Mouse (Mus musculus) adrenal gland, adult 2 months (tissue): ENCODE data around the gene Phf21a. TPM values are rescaled to one million over a fixed set of nuclear protein-coding genes. Genes with fewer than 3 reads are reported as not detected.
A peak's percentile ranks its signal among the peaks of the same experiment; 100 is the strongest.

Experiments used
- DNase-seq: peaks from one replicate; pipeline ENCODE4 v3.0.0; 2021
- polyA plus RNA-seq: library from polyadenylated mRNA; depleted of rRNA; stranded (reverse); fragments of >200 nt; gene quantifications from 2 replicates; pipeline ENCODE4 v1.2.3, GENCODE M21; 2012
- total RNA-seq, 2 experiments: library from RNA; stranded (reverse); gene quantifications; 2 replicates each; pipeline ENCODE4 v1.2.3; 2021

Gene Phf21a
- total and polyA plus RNA-seq, 3 experiments: 27.2 to 82.4 (median 66.5) TPM

- peak; percentile 69 for DNase-seq
Measured at GRCm38 (mm10) chr2:92296402-92296801, 203.5 kb downstream of the Phf21a start.

GRCm38 (mm10) chr2:92299896-92300295, 207.0 kb downstream of the Phf21a start:
- no peak for DNase-seq

DNA sequence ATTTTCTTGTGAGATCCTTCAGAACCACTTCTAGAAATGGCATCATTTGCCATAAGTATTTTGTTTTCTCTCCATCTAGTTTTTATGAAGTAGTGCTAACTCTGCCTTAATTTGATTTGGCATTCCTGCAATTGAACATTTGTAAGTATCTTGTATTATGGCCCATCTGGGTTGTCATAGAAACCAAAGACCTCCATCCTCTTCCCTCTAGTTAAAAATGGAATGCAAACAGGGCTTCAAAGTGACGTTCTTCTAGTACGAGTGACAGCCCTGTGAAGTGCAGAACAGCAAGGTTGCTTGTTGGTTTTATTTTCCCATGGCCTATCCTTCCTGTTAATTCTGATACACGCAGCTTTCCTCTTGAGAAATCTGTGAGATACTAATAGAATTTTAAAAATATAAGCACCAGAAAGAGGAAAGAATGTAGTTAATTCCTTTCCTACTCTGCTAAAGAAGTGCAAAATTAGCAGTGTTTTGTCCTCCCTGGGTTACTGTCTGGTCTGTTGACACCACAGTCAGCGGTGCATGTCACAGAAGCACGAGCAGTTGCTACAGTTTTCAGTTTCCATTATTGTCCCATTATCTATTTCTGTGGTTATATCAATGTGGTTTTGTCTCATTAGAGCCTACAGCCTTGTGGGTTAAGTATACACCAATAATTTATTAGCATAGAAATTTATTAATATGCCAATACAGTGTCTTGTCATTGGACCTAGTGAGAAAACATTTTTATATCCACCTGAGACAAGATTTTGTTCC, 209.1 kb downstream of the Phf21a start:
- DNase-seq: no peak

GRCm38 (mm10) chr2:92312542-92312941, 219.6 kb downstream of the Phf21a start:
- DNase-seq: no peak

GRCm38 (mm10) chr2:92314031-92314430, 221.1 kb downstream of the Phf21a start:
- DNase-seq: no peak

DNA sequence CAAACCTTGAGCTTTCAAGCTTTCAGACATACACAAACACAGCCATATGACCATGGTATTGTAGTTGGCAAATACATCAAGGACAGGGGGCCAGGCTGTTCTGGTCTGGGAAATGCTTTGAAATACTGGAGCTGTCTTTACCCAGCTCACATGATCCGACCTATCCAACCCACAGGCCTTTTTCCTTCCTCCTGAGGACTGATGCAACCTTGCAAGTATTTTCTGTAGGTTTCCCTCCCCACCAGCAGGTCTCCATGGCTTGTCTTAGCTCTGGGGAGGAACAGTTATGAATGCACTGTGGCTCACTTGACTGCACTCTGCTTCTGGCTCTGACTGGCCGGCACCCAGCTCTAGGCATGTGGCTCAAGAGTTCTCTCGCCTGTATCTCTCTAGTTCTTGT, 223.7 kb downstream of the Phf21a start:
- DNase-seq: peak; percentile 22

- DNase-seq: no peak
Measured at GRCm38 (mm10) chr2:92317228-92317627, 224.3 kb downstream of the Phf21a start.

DNA sequence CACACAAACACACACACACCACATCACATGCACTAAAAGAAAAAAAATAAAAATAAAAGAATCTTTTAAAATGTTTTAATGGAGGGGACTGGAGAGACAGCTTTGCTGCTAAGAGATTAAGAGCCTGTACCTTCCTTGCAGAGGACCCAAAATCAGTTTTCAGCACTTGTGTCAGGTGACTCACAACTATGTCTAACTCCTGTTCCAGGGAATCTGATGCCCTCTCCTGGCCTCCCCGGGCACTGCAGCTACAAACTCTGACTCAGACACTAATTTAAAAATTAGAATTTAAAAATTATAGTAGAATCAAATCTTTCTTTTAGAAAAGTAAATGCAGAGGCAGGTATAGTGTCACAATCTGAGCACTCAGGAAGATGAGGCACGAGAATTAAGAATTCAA, 229.8 kb downstream of the Phf21a start:
- peak; percentile 24 for DNase-seq

DNA sequence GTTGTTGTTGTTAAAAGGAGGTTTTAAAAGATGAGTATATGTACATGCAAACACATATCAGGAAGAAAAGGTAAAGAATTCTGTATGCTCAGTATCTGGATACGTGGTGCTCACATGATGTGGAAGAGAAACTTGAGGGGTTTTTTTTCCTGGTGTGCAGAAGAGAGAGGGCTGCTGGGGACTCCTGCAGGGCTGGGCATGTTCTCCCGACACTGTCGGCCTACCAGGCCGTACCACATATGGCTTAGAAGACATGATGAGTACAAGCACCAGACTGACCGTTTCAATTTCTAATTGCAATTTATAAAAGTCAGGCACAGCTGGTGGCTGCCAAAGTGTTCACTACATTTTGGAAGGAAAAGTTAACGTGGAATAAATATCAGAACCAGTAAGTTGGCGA, 232.8 kb downstream of the Phf21a start:
- DNase-seq: no peak

DNA sequence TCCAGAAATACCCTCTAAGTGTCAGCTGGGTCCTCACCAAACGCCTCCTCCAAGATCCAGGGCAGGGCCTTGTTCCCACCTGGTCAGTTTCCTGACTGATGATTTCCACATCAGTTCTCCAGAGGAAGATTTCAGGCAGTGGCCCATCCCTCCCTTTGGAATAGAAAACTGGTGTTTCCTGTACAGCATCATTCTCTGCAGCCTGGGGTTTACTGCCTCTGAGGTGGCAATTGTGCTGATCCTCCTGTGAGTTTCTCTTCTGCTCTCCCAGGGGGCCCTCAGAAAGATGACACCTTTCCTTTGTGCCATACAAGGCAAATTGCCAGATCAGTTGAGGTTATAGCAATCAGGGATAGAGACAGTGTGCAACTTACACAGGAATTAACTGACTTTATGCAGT, 233.3 kb downstream of the Phf21a start:
- no peak for DNase-seq

DNA sequence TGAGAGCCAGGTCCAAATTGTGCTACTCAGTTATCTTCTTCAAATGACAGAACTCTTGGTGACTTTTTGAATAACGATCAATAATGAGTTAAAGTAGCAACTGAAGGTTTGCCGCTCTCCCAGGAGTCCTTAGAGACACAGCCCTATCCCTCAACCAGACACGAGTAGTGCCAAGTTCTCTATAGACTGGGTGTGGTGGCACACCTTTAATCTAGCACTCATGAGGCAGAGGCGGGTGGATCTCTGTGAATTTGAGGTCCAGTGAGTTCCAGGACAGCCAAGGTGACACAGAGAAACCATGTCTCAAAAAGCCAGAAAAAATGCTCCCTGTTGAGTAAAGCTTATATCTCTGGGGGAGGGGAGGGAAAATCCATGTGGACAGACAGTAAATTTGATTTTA, 234.7 kb downstream of the Phf21a start:
- no peak for DNase-seq

DNA sequence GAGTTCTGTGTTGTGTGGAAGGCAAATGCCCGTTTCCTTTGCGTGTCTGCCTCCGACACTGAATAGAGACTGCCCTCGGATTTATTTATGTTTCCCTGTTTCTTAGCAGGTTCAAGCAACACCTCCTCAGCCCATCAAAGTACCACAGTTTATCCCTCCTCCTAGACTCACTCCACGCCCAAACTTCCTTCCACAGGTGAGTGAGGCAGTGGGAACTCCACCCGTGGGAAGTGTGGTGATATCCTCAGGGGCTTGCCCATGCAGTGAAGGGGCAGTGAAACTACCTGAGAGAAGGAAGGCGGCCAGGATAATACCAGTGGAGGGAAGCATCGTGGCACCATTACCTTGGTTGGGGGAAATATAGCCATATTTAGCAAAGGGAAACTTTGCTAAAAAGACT, 235.3 kb downstream of the Phf21a start:
- DNase-seq: no peak

- peak; percentile 40 for DNase-seq
Measured at GRCm38 (mm10) chr2:92330840-92331239, 237.9 kb downstream of the Phf21a start.

DNA sequence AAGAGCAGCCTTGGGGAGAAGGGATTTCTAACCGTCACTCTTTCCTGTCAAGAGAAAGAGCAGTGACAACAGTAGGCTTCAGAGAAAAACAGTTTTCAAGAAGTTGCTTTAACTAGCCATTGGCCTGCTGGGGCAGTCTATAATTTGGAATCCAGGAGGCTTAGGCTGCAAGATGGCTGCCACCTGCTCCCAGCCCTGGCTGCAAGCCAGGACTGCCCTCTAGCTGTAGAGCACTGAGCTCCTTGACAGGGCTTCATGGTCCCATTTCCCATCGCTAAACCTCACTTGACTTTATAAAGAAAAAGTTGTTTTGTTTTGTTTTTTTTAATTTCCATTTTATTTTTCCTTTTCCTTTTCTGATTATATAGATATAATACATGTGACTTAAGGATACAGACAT, 238.5 kb downstream of the Phf21a start:
- DNase-seq: no peak

GRCm38 (mm10) chr2:92331871-92332270, 239.0 kb downstream of the Phf21a start:
- DNase-seq: peak; percentile 52

DNA sequence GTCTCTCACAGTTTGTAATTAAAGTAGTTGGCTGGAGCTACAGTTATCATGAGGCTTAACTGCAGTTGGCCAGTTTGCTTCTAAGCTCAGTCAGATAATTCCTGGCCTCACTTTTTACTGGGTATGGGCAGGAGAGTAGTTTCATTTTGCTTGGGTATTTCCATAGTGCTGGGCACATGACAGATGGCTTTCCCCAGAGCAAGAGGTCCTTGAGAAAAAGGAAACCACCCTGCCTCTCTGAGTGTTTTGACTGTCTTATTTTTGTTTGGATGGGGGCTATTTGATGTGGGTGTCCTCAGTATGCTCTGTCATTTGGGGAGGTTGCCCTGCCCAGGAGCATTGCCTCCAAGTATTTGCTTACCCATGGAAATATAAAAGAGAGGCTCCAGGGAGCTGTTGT, 249.5 kb downstream of the Phf21a start:
- no peak for DNase-seq

DNA sequence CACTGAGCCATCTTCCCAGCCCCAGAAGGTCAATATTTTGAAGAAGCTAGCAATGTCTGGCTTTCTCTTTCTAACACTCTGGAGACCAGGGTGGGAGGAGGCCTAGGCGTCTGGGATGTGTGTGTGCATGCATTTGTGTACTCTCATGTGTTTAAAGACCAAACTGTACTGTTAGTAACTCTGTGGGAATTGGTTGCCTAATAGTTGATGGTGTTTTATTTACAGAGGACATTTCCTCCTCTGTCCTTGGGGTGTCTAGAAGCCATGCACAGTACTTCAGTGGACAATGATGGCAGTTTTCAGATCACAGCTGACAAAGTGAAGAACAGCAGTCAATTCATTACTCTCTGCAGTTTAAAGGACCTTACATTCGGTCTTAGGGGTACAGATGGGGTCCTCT, 254.3 kb downstream of the Phf21a start:
- DNase-seq: peak; percentile 18

DNA sequence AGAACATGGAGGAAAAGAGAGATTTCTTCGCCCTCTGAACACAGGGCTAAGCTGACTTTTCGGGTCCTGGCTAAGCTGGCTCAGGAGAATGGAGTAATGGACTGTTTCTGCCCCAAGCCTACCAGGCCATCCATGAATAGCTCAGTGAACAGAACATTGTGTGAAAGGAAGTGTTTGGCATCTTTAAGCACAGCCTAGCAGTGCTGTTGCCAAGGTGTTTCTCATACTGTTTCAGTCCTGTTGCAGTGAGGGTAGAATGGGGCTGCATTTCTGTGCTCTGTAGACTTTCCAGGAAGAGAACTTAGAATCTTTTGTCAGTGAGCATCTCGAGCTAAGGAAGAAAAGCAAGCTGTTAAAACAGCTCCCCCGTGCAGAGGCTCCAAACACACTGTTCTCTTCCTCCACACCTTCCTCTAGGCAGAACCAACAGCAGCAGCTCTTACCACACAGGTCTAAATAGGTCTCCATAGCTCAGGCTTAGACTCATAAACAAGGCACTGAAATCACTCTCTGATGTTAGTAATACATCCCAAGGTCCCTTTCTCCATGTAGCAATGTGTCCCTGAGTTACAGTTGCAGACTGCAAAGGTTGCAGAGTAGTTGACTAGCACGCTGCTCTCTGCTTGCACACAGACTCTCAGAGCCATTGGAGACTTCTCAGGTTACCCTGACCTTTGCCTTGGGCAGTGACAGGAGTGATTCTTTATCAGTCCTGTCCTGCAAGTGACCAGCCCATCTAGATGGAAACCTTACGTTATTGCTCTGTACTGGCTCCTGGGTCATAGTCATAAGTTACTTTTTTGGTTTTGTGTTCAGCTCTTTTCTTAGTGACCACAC, 256.9 kb downstream of the Phf21a start:
- DNase-seq: peak; percentile 89

- peak; percentile 72 for DNase-seq
Measured at GRCm38 (mm10) chr2:92350686-92351085, 257.8 kb downstream of the Phf21a start.

GRCm38 (mm10) chr2:92353402-92353801, 260.5 kb downstream of the Phf21a start:
- DNase-seq: no peak

- DNase-seq: no peak
Measured at GRCm38 (mm10) chr2:92354224-92354623, 261.3 kb downstream of the Phf21a start.

GRCm38 (mm10) chr2:92359301-92359700, 266.4 kb downstream of the Phf21a start:
- DNase-seq: no peak

DNA sequence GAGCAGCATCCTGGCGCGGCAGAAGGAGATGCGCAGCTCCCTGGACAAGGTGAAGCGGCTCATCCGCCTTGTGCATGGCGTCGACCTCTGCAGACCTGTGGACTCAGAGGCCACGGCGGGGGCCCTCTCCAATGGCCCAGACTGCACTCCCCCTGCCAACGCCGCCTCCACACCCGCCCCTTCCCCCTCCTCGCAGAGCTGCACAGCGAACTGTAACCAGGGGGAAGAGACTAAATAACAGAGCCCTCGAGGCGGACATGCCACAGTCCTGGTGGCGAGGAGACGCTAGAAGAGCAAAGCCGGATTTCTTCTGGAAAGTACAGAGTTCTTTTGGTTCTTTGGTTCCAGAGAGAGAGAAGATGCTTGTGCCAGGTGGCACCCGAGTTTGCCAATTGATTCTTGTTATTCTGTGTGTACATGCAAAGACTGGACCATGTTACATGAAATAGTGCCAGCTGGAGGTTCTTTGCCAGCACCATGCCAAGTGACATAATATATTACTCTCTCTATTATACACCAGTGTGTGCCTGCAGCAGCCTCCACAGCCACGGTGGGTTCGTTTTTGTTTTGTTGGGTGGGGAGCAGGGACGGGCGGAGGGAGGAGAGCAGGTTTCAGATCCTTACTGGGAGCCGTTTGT, 267.4 kb downstream of the Phf21a start:
- DNase-seq: no peak
